Mouse (Mus musculus): Measurements from ENCODE around the gene Tmem102. TPM values are rescaled to one million over a fixed set of nuclear protein-coding genes. Genes with fewer than 3 reads are reported as not detected.

Gene Tmem102
- total RNA-seq, 2 experiments from 2014 or later, result 0.23 TPM; not detected in 1

- DNase-seq (ENCODE audit: extremely low spot score in 1 of 2, low spot score in 2 of 2), result no peak
- Histone ChIP-seq H3K27ac (no peak overlapping the region), H3K4me3 (no peak overlapping the region)
- intact Hi-C loops (cut with DNase I), result no loop called here
- TF ChIP-seq CTCF (IDR thresholded peaks at IDR 0.05), result no peak
Observed at GRCm38 (mm10) chr11:69781828-69782227, 23.6 kb downstream of the Tmem102 start.

GRCm38 (mm10) chr11:69778985-69779384, 26.4 kb downstream of the Tmem102 start:
- H3K27ac ChIP-seq, result no peak overlapping the region
- no peak overlapping the region for H3K4me3 ChIP-seq
- TF ChIP-seq CTCF (IDR thresholded peaks at IDR 0.05), result no peak
- intact Hi-C loops (cut with DNase I), result no loop called here
- DNase-seq (ENCODE audit: extremely low spot score in 1 of 2, low spot score in 2 of 2), result no peak

- intact Hi-C loops (cut with DNase I), result no loop called here
- TF ChIP-seq CTCF (IDR thresholded peaks at IDR 0.05), result no peak
- H3K4me3 ChIP-seq, result no peak overlapping the region
- no peak overlapping the region for H3K27ac ChIP-seq
- no peak for DNase-seq (ENCODE audit: extremely low spot score in 1 of 2, low spot score in 2 of 2)
Observed at GRCm38 (mm10) chr11:69778258-69778982, 27.0 kb downstream of the Tmem102 start.

GRCm38 (mm10) chr11:69777504-69778257, 27.7 kb downstream of the Tmem102 start:
- TF ChIP-seq CTCF (IDR thresholded peaks at IDR 0.05), result no peak
- Histone ChIP-seq H3K4me3 (no peak overlapping the region), H3K27ac (no peak overlapping the region)
- no peak for DNase-seq (ENCODE audit: extremely low spot score in 1 of 2, low spot score in 2 of 2)
- intact Hi-C loops (cut with DNase I), result no loop called here

- no peak for DNase-seq (ENCODE audit: extremely low spot score in 1 of 2, low spot score in 2 of 2)
- intact Hi-C loops (cut with DNase I), result no loop called here
- Histone ChIP-seq H3K27ac (no peak overlapping the region), H3K4me3 (no peak overlapping the region)
- TF ChIP-seq CTCF (IDR thresholded peaks at IDR 0.05), result no peak
Observed at GRCm38 (mm10) chr11:69776488-69776887, 28.9 kb downstream of the Tmem102 start.

- no peak for TF ChIP-seq CTCF (IDR thresholded peaks at IDR 0.05)
- Histone ChIP-seq H3K4me3 (no peak overlapping the region), H3K27ac (no peak overlapping the region)
- no peak for DNase-seq (ENCODE audit: extremely low spot score in 1 of 2, low spot score in 2 of 2)
- intact Hi-C loops (cut with DNase I), result no loop called here
Observed at GRCm38 (mm10) chr11:69775716-69776115, 29.7 kb downstream of the Tmem102 start.

- no peak for DNase-seq (ENCODE audit: extremely low spot score in 1 of 2, low spot score in 2 of 2)
- no peak overlapping the region for H3K27ac ChIP-seq
- TF ChIP-seq CTCF (IDR thresholded peaks at IDR 0.05), result no peak
- H3K4me3 ChIP-seq, result no peak overlapping the region
- intact Hi-C loops (cut with DNase I), result no loop called here
Observed at GRCm38 (mm10) chr11:69774961-69775360, 30.5 kb downstream of the Tmem102 start.

- no peak for TF ChIP-seq CTCF (IDR thresholded peaks at IDR 0.05)
- peak overlapping the region; percentile 99 for H3K4me3 ChIP-seq
- H3K27ac ChIP-seq, result peak overlapping the region; percentile 99; the same call in 1 of the 2 replicates
- no peak for DNase-seq (ENCODE audit: extremely low spot score in 1 of 2, low spot score in 2 of 2)
- intact Hi-C loops (cut with DNase I), result loop anchor here (2.0 kb wide), 2 partner anchors 35 to 67 kb away; no protein-coding TSS in a partner anchor
Observed at GRCm38 (mm10) chr11:69767625-69767909, 37.9 kb downstream of the Tmem102 start.

- Histone ChIP-seq H3K27ac (peak overlapping the region; percentile 99), H3K4me3 (peak overlapping the region; percentile 99)
- intact Hi-C loops (cut with DNase I), result loop anchor here (2.0 kb wide), 2 partner anchors 36 to 68 kb away; no protein-coding TSS in a partner anchor
- TF ChIP-seq CTCF (IDR thresholded peaks at IDR 0.05), result no peak
- DNase-seq (ENCODE audit: extremely low spot score in 1 of 2, low spot score in 2 of 2), result no peak
Observed at GRCm38 (mm10) chr11:69766872-69767624, 38.4 kb downstream of the Tmem102 start.

GRCm38 (mm10) chr11:69766126-69766609, 39.3 kb downstream of the Tmem102 start:
- Histone ChIP-seq H3K27ac (peak overlapping the region; percentile 99), H3K4me3 (peak overlapping the region; percentile 99)
- no peak for TF ChIP-seq CTCF (IDR thresholded peaks at IDR 0.05)
- peak; percentile 76 to 77 for DNase-seq (ENCODE audit: extremely low spot score in 1 of 2, low spot score in 2 of 2)
- intact Hi-C loops (cut with DNase I), result loop anchor here (2.0 kb wide), 2 partner anchors 37 to 69 kb away; no protein-coding TSS in a partner anchor

- TF ChIP-seq CTCF (IDR thresholded peaks at IDR 0.05), result no peak
- intact Hi-C loops (cut with DNase I), result loop anchor here (2.0 kb wide), 2 partner anchors 37 to 69 kb away; no protein-coding TSS in a partner anchor
- Histone ChIP-seq H3K27ac (peak within 1 kb of the TSS; percentile 99), H3K4me3 (peak within 1 kb of the TSS; percentile 99)
- no peak for DNase-seq (ENCODE audit: extremely low spot score in 1 of 2, low spot score in 2 of 2)
Observed at GRCm38 (mm10) chr11:69765221-69766125, 40.0 kb downstream of the Tmem102 start, which contains the start of gene Zbtb4. Gene Zbtb4 (plus strand): TSS chr11:69765912.

All from left cerebral cortex, adult 2 months (tissue).